Mouse (Mus musculus): ENCODE measurements around the gene Bglap. TPM values are rescaled to one million over a fixed set of nuclear protein-coding genes. Genes with fewer than 3 reads are reported as not detected.
"Not testable (repeated sequence)": the region's sequence is repeated elsewhere in the genome, so short reads cannot be mapped to it uniquely, and the experiment has no call there.

Gene Bglap
- polyA plus RNA-seq, 1 experiment: 0.34 TPM

- DNase-seq (ENCODE audit: extremely low spot score in 1 of 2, low spot score in 1 of 2): no peak
Measured at GRCm38 (mm10) chr3:88395742-88396141, 11.5 kb upstream of the Bglap start.

- no peak for DNase-seq (ENCODE audit: extremely low spot score in 1 of 2, low spot score in 1 of 2)
Measured at GRCm38 (mm10) chr3:88395288-88395687, 11.0 kb upstream of the Bglap start.

- no peak for DNase-seq (ENCODE audit: extremely low spot score in 1 of 2, low spot score in 1 of 2)
Measured at GRCm38 (mm10) chr3:88393776-88394375, 9.6 kb upstream of the Bglap start.

GRCm38 (mm10) chr3:88382383-88382782 lies 1.9 kb downstream of the Bglap start:
- not testable (repeated sequence) for DNase-seq (ENCODE audit: extremely low spot score in 1 of 2, low spot score in 1 of 2)

GRCm38 (mm10) chr3:88381389-88382315 lies 2.6 kb downstream of the Bglap start:
- DNase-seq (ENCODE audit: extremely low spot score in 1 of 2, low spot score in 1 of 2): peak in 1 of 2 experiments; percentile 41

DNA sequence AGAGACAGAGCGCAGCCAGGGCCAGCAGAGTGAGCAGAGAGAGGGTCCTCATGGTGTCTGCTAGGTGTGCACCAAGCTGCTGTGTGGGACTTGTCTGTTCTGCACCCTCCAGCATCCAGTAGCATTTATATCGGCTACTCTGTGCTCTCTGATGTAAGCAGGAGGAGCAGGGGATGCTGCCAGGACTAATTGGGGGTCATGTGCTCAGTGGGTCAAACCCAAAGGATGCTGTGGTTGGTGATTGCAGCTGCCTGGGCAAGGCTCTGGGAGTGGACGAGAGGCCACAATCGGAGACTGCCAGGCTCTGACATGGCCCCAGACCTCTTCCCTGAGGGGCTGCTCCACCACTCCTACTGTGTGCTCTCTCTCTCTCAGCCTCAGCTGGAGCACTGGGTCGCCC lies 5.7 kb downstream of the Bglap start, which contains the start of gene Bglap2:
Gene Bglap2, minus strand, starts transcription at position 101 of the 400 bp plus-strand sequence.
- DNase-seq (ENCODE audit: extremely low spot score in 1 of 2, low spot score in 1 of 2): not testable (repeated sequence)

- DNase-seq (ENCODE audit: extremely low spot score in 1 of 2, low spot score in 1 of 2): not testable (repeated sequence)
Measured at GRCm38 (mm10) chr3:88376644-88377043, 7.6 kb downstream of the Bglap start.

DNA sequence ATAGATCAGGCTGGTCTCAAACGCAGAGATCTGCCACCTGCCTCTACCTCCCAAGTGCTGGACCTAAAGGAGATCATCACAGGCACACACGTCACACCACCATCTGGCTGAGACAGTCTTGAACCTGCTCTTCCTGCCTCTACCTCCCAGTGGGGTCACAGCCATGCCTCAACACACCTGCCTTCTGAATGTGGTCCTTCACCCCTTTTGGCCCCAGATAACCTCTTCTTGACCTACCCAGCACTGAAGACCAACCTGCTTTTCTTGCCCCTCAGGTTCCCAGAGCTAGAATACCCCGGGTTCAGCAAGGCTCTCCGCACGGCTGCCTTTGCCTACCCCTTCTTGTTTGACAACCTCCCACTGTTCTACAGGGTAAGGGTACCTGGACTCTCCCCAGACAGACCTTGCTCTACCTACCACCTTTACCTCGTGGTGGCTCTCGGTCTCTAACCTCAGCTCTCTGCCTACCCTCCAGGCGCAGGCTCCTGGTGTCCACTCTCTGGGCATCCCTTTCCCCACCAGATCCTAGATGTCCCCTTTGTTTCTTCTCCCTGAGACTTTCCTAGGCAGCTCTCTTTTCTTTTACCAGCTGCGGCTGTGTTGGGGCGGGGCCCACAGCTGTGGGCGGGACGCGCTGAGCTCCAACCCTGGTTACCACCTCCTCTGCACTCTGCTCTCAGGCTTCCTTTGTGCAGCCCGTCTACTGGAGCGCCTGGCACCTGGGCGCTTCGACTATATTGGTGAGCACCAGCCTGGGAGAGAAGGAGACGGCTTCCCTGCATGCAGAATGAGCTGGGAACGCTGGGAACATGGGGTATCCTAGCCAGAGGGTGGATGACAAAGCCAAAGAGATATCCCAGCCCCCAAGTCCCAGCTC lies 8.3 kb downstream of the Bglap start:
- not testable (repeated sequence) for DNase-seq (ENCODE audit: extremely low spot score in 1 of 2, low spot score in 1 of 2)

DNA sequence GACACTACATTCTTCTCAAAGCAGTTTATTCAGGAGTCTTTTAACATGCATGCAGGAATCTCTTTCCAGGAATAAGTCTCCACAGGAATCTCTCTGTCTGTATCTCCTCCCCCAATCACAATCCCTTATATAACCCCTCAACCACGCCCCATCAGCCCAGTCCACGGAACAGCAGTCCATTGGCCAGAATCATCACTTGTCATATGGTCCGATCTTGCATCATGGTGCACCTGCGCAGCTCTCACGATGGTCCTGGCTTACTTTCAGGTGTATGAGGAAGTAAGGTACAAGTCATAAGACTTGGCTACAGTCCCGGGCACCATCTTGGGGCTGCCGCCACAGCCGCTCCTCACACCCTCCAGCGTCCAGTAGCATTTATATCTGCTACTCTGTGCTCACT lies 11.6 kb downstream of the Bglap start, which contains the start of gene Bglap3:
Gene Bglap3, minus strand, starts transcription at position 101 of the 400 bp plus-strand sequence.
- not testable (repeated sequence) for DNase-seq (ENCODE audit: extremely low spot score in 1 of 2, low spot score in 1 of 2)

DNA sequence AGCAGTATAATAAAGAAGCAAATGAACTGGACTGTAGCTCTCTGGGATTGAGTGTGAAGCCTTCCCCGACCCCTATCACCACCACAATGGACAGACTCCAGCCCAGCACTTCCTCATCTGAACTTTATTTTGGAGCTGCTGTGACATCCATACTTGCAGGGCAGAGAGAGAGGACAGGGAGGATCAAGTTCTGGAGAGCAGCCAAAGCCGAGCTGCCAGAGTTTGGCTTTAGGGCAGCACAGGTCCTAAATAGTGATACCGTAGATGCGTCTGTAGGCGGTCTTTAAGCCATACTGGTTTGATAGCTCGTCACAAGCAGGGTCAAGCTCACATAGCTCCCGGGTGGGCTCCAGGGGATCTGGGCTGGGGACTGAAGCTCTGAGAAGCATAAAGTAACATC lies 15.8 kb downstream of the Bglap start:
- not testable (repeated sequence) for DNase-seq (ENCODE audit: extremely low spot score in 1 of 2, low spot score in 1 of 2)

DNA sequence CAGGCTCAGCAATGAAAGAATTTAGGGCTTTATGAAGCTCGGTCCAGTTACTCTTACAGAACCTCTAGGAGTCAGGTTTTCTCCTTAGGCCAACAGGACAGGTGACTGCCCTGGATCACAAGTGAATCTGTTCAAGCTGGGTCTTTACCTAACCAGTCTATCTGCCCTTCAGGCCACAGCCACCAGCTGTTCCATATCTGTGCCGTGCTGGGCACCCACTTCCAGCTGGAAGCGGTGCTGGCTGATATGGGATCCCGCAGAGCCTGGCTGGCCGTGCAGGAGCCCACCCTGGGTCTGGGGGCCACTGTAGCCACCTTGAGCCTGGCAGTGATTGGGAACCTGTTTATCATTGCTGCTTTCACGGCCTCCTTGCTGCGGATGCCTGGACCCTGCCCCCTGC lies 16.7 kb downstream of the Bglap start:
- not testable (repeated sequence) for DNase-seq (ENCODE audit: extremely low spot score in 1 of 2, low spot score in 1 of 2)

DNA sequence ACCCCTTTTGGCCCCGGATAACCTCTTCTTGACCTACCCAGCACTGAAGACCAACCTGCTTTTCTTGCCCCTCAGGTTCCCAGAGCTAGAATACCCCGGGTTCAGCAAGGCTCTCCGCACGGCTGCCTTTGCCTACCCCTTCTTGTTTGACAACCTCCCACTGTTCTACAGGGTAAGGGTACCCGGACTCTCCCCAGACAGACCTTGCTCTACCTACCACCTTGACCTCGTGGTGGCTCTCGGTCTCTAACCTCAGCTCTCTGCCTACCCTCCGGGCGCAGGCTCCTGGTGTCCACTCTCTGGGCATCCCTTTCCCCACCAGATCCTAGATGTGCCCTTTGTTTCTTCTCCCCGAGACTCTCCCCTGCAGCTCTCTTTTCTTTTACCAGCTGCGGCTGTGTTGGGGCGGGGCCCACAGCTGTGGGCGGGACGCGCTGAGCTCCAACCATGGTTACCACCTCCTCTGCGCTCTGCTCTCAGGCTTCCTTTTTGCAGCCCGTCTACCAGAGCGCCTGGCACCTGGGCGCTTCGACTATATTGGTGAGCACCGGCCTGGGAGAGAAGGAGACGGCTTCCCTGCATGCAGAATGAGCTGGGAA lies 17.3 kb downstream of the Bglap start:
- peak in 1 of 2 experiments; percentile 74 for DNase-seq (ENCODE audit: extremely low spot score in 1 of 2, low spot score in 1 of 2)

DNA sequence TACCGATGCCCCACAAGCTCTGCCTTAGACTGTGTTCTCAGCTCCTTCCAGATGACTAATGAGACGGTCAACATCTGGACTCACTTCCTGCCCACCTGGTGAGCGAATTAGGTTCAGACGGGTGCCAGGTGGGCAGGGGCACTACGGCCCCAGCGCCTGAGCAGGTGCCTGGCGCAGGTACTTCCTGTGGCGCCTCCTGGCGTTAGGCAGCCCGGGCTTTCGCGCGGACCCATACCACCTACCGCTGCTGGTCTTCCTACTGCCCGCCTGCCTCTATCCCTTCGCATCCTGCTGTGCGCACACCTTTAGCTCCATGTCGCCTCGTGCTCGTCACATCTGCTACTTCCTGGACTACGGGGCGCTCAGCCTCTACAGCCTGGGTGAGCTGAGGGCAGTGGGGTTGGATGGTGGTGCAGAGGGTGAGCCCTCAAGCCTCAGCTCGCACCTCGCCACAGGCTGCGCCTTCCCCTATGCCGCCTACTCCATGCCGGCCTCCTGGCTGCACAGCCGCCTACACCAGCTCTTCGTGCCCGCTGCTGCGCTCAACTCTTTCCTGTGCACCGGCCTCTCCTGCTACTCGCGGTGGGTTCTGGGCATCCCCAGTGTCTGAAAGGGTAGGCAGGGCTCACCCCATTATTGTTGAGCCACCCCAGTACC lies 18.4 kb downstream of the Bglap start:
- peak in 1 of 2 experiments; percentile 38 for DNase-seq (ENCODE audit: extremely low spot score in 1 of 2, low spot score in 1 of 2)

GRCm38 (mm10) chr3:88364337-88364736 lies 19.9 kb downstream of the Bglap start, which contains the start of gene Paqr6:
Paqr6 (plus strand) TSS chr3:88364584.
- DNase-seq (ENCODE audit: extremely low spot score in 1 of 2, low spot score in 1 of 2): no peak

DNA sequence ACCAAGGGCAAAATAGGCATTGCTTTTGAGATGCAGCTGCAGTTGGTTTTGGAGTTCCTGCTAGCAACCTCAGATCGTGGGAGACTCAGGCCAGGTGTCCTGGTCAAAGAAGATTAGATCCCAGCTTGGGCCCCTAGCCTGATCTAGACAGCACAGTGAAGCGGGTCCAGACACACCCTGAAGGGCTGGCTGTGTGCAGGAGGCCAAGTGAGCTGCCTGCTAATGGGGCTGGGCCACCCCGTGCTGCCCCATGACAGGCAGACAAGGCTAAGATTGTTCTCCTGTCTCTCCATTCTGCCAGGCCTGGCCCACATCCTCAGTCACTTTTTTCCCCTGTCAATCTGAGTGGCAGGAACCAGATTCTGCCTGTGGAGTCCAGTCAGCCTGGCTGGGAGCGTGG lies 20.6 kb downstream of the Bglap start:
- DNase-seq (ENCODE audit: extremely low spot score in 1 of 2, low spot score in 1 of 2): peak in 1 of 2 experiments; percentile 44

GRCm38 (mm10) chr3:88361612-88362313 lies 22.5 kb downstream of the Bglap start:
- DNase-seq (ENCODE audit: extremely low spot score in 1 of 2, low spot score in 1 of 2): no peak

GRCm38 (mm10) chr3:88361096-88361495 lies 23.2 kb downstream of the Bglap start:
- DNase-seq (ENCODE audit: extremely low spot score in 1 of 2, low spot score in 1 of 2): no peak

- DNase-seq (ENCODE audit: extremely low spot score in 1 of 2, low spot score in 1 of 2): no peak
Measured at GRCm38 (mm10) chr3:88359989-88360388, 24.3 kb downstream of the Bglap start.

- DNase-seq (ENCODE audit: extremely low spot score in 1 of 2, low spot score in 1 of 2): no peak
Measured at GRCm38 (mm10) chr3:88359584-88359983, 24.7 kb downstream of the Bglap start.
